8 mouse cellular contexts compared by ENCODE assay signal in the genomic region with DNA sequence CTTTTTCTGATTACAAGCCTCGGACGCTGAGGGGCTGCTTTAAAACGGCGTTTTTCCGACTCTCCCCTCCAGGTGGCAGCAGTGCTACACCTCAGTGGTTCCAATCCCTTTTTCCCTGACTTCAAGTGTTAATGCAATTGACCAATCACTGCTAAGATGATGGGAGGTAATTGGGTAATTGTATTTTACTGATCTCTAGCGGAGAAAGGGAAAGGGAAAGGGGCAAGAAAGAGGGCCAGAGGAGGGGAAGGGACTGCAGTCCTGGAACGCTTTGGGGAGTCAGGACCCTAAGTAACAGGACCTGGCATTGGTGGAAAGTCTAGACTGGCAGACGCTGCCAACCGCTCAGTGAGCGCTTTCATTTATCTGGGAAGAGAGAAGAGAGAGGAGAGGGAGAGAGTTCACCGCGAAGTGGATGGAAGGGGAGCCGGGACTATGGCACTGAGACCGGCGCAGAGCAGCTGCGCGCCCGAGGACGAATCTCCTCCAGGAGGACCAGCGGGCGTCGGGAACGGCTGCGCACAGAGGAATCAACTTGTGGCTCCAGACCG.
DNase-seq lines count a peak whose midpoint lies in the region; ATAC-seq and TF ChIP-seq lines count a peak whose summit lies in the region.

No protein-coding gene starts in this region.

- in situ Hi-C loops in Patski (cut with MboI; ENCODE audit: low pct_unique_long_range_greater_than_20kb), result no loop called here

- under 1% methylated on average over 25 of the region's 25 CpGs for WGBS in hindbrain, embryonic 12.5 days
- under 1% methylated on average over 24 of the region's 25 CpGs for WGBS in lung, postnatal 0 days

- H3K27ac ChIP-seq in hindbrain, embryonic 12.5 days, result peak overlapping the region; percentile 80
- H3K27ac ChIP-seq in lung, postnatal 0 days (ENCODE audit: low read length), result no peak overlapping the region

- peaks cover 8% of the 10 kb centered on the region for H3K27me3 ChIP-seq in Patski
- H3K27me3 ChIP-seq in hindbrain, embryonic 12.5 days, result no peaks in the 10 kb centered on the region
- no peaks in the 10 kb centered on the region for H3K27me3 ChIP-seq in lung, postnatal 0 days (replicated peaks; ENCODE audit: insufficient read depth, low read length)

- POLR2A ChIA-PET in Patski (lab: Charles Lee), result no interaction called here

- CTCF ChIA-PET in Patski (lab: Charles Lee), result no interaction called here

- no peaks in the 10 kb centered on the region for H3K9me3 ChIP-seq in hindbrain, embryonic 12.5 days (replicated peaks)
- H3K9me3 ChIP-seq in lung, postnatal 0 days (ENCODE audit: low read length), result no peaks in the 10 kb centered on the region

- peak; percentile 90 for ATAC-seq in Patski
- ATAC-seq in hindbrain, embryonic 12.5 days (ENCODE audit: low FRiP score), result peak; percentile 93
- peak; percentile 89 for ATAC-seq in lung, postnatal 0 days

- peak; percentile 88 for TF ChIP-seq CTCF in Patski (IDR thresholded peaks at IDR 0.05)
- TF ChIP-seq CTCF in lung, postnatal 0 days (IDR thresholded peaks at IDR 0.05), result peak; percentile 83

- peaks cover 10% of the 10 kb centered on the region; the same call in 1 of the 2 replicates for H3K4me1 ChIP-seq in hindbrain, embryonic 12.5 days
- H3K4me1 ChIP-seq in lung, postnatal 0 days (ENCODE audit: insufficient read depth, low read depth, low read length), result no peaks in the 10 kb centered on the region

- no peak for TF ChIP-seq EP300 in lung, postnatal 0 days (IDR thresholded peaks at IDR 0.05)

- peak overlapping the region; percentile 75 for H3K4me2 ChIP-seq in hindbrain, embryonic 12.5 days (replicated peaks)
- peak overlapping the region; percentile 69 for H3K4me2 ChIP-seq in lung, postnatal 0 days (replicated peaks; ENCODE audit: low read depth, low read length)

- H3K36me3 ChIP-seq in hindbrain, embryonic 12.5 days, result no peaks in the 10 kb centered on the region
- no peaks in the 10 kb centered on the region for H3K36me3 ChIP-seq in lung, postnatal 0 days (ENCODE audit: insufficient read depth, low read length)

- peak overlapping the region; percentile 56 for H3K9ac ChIP-seq in hindbrain, embryonic 12.5 days
- H3K9ac ChIP-seq in lung, postnatal 0 days (replicated peaks; ENCODE audit: low read depth), result no peak overlapping the region

- H3K4me3 ChIP-seq in hindbrain, embryonic 12.5 days, result peak overlapping the region; percentile 50
- peak overlapping the region; percentile 42 for H3K4me3 ChIP-seq in lung, postnatal 0 days (ENCODE audit: low read depth, low read length)

- DNase-seq in Patski (ENCODE audit: low read depth, low spot score), result peak; percentile 4
- peak; percentile 87 for DNase-seq in cerebellum, adult 9-11 months
- peak; percentile 84 to 94 for DNase-seq in frontal cortex, postnatal 14 days (ENCODE audit: low spot score in 2 of 2)
- peak; percentile 95 for DNase-seq in layer of hippocampus, postnatal 14 days (ENCODE audit: low spot score in 2 of 2)
- DNase-seq in lung, postnatal 0 days (ENCODE audit: low spot score), result peak; percentile 88
- peak; percentile 96 for DNase-seq in retina, postnatal 1 day
- peak; percentile 43 for DNase-seq in yolk sac, embryonic 10.5 days (ENCODE audit: low spot score)

Comparison
In these comparisons a context has a peak if more than half of its experiments do, and no peak if none do; other contexts are left out.
1. DNase-seq: peak in every context shown above with its lines; median percentile 96 in retina, postnatal 1 day; 95 in layer of hippocampus, postnatal 14 days; 89 in frontal cortex, postnatal 14 days; 88 in lung, postnatal 0 days; 87 in cerebellum, adult 9-11 months; 43 in yolk sac, embryonic 10.5 days; 4 in Patski.